Mouse (Mus musculus) CH12.LX (cell line): ENCODE measurements around the gene Prkch.

Experiments used
- CHD2 ChIP-seq: IDR thresholded peaks from 2 replicates; pipeline ENCODE4 v1.6.1; 2011; ENCODE audit warnings: low read length, improper control_type of control experiment
- CTCF ChIP-seq, 2 experiments: IDR thresholded peaks in 1 of 2; conservative IDR thresholded peaks in 1 of 2; 2 replicates each; pipeline ENCODE4 v1.5.1; 2011 to 2012; ENCODE audit warnings: low read depth in 2 of 2, low read length in 2 of 2, improper control_type of control experiment in 1 of 2, inconsistent platforms in 1 of 2, mild to moderate bottlenecking in 1 of 2, moderate library complexity in 1 of 2
- E2F4 ChIP-seq: IDR thresholded peaks from 2 replicates; pipeline ENCODE4 v1.6.1; 2011; ENCODE audit warnings: low read depth, low read length, improper control_type of control experiment; ENCODE audit not compliant: insufficient replicate concordance
- JUND ChIP-seq: conservative IDR thresholded peaks from 2 replicates; pipeline ENCODE4 v1.6.1; 2011; ENCODE audit warnings: low read depth, low read length, improper control_type of control experiment
- MXI1 ChIP-seq: IDR thresholded peaks from 2 replicates; pipeline ENCODE4 v1.6.1; 2011; ENCODE audit warnings: mild to moderate bottlenecking, low read depth, low read length, improper control_type of control experiment
- MYC ChIP-seq: IDR thresholded peaks from 2 replicates; pipeline ENCODE4 v1.6.1; 2011; ENCODE audit warnings: low read depth, mild to moderate bottlenecking, improper control_type of control experiment, low read length
- NELFE ChIP-seq: IDR thresholded peaks from 2 replicates; pipeline ENCODE4 v1.6.1; 2011; ENCODE audit warnings: low read depth, low read length, improper control_type of control experiment
- POLR2A ChIP-seq: IDR thresholded peaks from 2 replicates; pipeline ENCODE4 v1.6.1; 2011; ENCODE audit warnings: low read depth, mild to moderate bottlenecking, improper control_type of control experiment, low read length
- POLR2AphosphoS2 ChIP-seq: IDR thresholded peaks from 2 replicates; pipeline ENCODE4 v1.6.1; 2011; ENCODE audit warnings: low read depth, low read length, improper control_type of control experiment
- TBP ChIP-seq: conservative IDR thresholded peaks from 2 replicates; pipeline ENCODE4 v1.6.1; 2011; ENCODE audit warnings: low read depth, low read length, improper control_type of control experiment
- USF1 ChIP-seq: IDR thresholded peaks from 2 replicates; pipeline ENCODE4 v1.6.1; 2014; ENCODE audit warnings: low read depth, mild to moderate bottlenecking, inconsistent platforms, low read length, improper control_type of control experiment

GRCm38 (mm10) chr12:73803946-73804345, 219.3 kb downstream of the Prkch start:
- TF ChIP-seq CTCF (conservative IDR thresholded peaks at IDR 0.05 in 1 of 2, IDR thresholded peaks at IDR 0.05 in 1 of 2; ENCODE audit: low read depth in 2 of 2, low read length in 2 of 2) (no peak), POLR2A (no peak), CHD2 (no peak), JUND (no peak), USF1 (no peak), TBP (no peak), MYC (no peak), POLR2AphosphoS2 (no peak), MXI1 (no peak), E2F4 (no peak), NELFE (no peak)
